Mouse (Mus musculus): ENCODE results near the gene Reln.

DNA sequence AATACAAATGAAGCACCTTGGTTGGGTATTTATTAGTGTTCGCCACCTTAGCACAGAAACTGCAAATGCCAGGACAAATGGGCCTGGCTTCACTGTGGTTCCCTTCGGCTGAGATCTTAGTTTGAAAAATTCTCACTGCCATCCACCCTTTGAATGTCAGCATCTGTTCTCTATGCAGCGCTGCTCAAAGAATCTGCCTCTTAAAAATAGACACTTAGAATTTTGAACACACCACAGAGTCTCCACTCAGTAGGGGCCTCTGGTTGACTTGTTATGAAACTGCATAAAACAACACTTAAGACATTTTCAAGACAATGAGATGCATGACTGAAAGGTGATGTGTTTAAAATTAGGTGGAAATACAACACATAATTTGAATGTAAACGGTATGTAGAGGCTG, 387.4 kb downstream of the Reln start:
- TF ChIP-seq POLR2A (IDR thresholded peaks at IDR 0.05; ENCODE audit: insufficient read depth, low read length) (no peak), CTCF (IDR thresholded peaks at IDR 0.05; ENCODE audit: low read depth, low read length) (no peak), EP300 (IDR thresholded peaks at IDR 0.05; ENCODE audit: insufficient read depth, low read depth, low read length) (no peak)

Data from ES-Bruce4 (cell line).